Mouse (Mus musculus) midbrain, embryonic 15.5 days (tissue): ENCODE results near the gene D430019H16Rik. TPM values are rescaled to one million over a fixed set of nuclear protein-coding genes. Genes with fewer than 3 reads are reported as not detected.

ENCODE experiments used
- ATAC-seq: fragments of 200-750 bp; cut with Nextera tagmentation; replicated peaks from 2 replicates; pipeline ENCODE4 v1.8.0; 2017; ENCODE audit warnings: moderate TSS enrichment
- H3K27ac ChIP-seq: fragments of 300-500 bp; sonication (generic); 2 replicates; pipeline ENCODE4 v1.5.1; 2015; ENCODE audit warnings: mild to moderate bottlenecking, inconsistent platforms
- H3K27me3 ChIP-seq: fragments of 300-500 bp; sonication (generic); replicated peaks from 2 replicates; pipeline ENCODE4 v1.6.1; 2015; ENCODE audit warnings: inconsistent platforms
- H3K36me3 ChIP-seq: fragments of 300-500 bp; sonication (generic); replicated peaks from 2 replicates; pipeline ENCODE4 v1.6.1; 2015; ENCODE audit warnings: inconsistent platforms
- H3K4me1 ChIP-seq: fragments of 300-500 bp; sonication (generic); 2 replicates; pipeline ENCODE4 v1.6.1; 2015; ENCODE audit warnings: inconsistent platforms
- H3K4me2 ChIP-seq: fragments of 300-500 bp; sonication (generic); 2 replicates; pipeline ENCODE4 v1.6.1; 2015; ENCODE audit warnings: inconsistent platforms, mild to moderate bottlenecking, moderate library complexity
- H3K4me3 ChIP-seq: fragments of 300-500 bp; sonication (generic); 2 replicates; pipeline ENCODE4 v1.5.1; 2015; ENCODE audit warnings: mild to moderate bottlenecking, inconsistent platforms
- H3K9ac ChIP-seq: fragments of 300-500 bp; sonication (generic); 2 replicates; pipeline ENCODE4 v1.6.1; 2015; ENCODE audit warnings: mild to moderate bottlenecking, inconsistent platforms
- H3K9me3 ChIP-seq: fragments of 300-500 bp; sonication (generic); 2 replicates; pipeline ENCODE4 v1.6.1; 2016; ENCODE audit warnings: inconsistent platforms
- WGBS: fragments of 180-500 bp; shearing (Covaris S2); methylation state at CpG from one replicate; pipeline ENCODE4 v1.1.7; 2015; ENCODE audit warnings: mixed read lengths; 5-methylcytosine and 5-hydroxymethylcytosine counted together
- polyA plus RNA-seq: library from polyadenylated mRNA; unstranded; fragments of >200 nt; fragmentation: Nextera tagmentation; extraction: Ambion mirVana; gene quantifications from 2 replicates; pipeline ENCODE4 v1.2.1, GENCODE M21; 2015

Gene D430019H16Rik
- polyA plus RNA-seq, 1 experiment from 2014 or later: 15.3 TPM

DNA sequence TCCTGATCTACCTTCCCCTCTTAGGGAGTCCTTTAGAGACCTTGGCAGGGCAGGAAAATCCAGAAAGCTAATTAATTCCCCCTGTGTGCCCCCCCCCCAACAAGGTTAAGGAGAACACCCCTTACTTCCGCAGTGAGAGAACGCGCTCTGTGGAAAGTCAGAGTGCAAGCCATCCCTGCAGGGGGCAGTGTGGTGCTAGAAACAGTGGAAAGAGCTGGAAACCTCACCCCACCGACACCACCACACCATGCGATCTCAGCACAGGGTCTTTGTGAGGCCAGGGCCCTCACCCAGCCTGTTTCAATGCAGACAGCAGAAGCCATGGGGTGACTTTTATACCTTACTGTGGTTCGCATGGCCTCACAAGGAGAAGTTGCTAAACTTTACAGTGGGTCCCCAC is 44.2 kb downstream of the D430019H16Rik start:
- no peak overlapping the region for H3K27ac ChIP-seq
- H3K27me3 ChIP-seq: no peaks in the 10 kb centered on the region
- no peak overlapping the region for H3K4me3 ChIP-seq
- H3K4me1 ChIP-seq: no peaks in the 10 kb centered on the region
- 14% methylated on average over 6 of the region's 6 CpGs for WGBS
- no peak overlapping the region for H3K9ac ChIP-seq
- ATAC-seq: 0 out of 2 replicates have a peak, but pooled peaks have one; percentile 45
- no peaks in the 10 kb centered on the region for H3K36me3 ChIP-seq
- no peak overlapping the region for H3K4me2 ChIP-seq
- H3K9me3 ChIP-seq: no peaks in the 10 kb centered on the region

DNA sequence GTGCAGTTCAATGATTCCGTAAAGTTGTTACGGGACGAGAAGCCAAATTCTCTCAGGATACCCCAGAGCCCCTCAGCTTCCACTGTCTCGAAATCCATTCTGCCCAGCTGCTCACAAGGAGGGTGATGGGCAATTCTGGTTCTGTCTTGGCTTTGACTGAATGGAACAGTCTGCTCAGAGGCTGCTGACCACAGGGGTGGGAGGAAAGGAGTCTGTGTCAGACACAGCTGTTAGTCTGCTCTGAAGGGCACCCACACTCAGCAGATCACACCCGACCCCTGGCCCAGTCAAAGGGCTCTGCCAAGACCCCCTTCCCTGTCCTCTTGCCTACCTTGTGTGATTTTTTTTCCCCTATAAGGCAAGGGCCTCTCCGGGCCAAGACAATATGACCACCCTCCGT is 44.8 kb downstream of the D430019H16Rik start:
- Histone ChIP-seq H3K4me3 (no peak overlapping the region), H3K36me3 (no peaks in the 10 kb centered on the region), H3K4me1 (no peaks in the 10 kb centered on the region), H3K4me2 (no peak overlapping the region), H3K27me3 (no peaks in the 10 kb centered on the region), H3K9ac (no peak overlapping the region), H3K27ac (no peak overlapping the region), H3K9me3 (no peaks in the 10 kb centered on the region)
- 89% methylated on average over 7 of the region's 7 CpGs for WGBS
- no peak for ATAC-seq

DNA sequence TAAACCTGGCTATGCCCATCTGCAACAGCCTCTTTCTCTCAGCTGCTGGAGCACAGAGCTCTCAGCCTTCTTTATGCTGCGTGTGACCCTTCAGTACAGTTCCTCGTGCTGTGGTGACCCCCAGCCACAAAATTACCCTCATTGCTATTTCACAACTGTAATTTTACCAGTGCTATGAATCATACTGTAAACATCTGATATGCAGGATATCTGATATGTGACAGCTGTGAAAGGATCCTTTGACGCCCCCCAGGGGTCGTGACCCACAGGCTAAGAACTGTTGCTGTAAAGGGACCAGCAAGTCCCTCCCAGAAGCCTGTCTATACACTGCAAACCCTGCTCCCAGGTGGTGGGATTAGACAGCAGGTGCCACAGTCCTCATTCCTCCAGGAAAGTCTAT is 45.2 kb downstream of the D430019H16Rik start:
- ATAC-seq: no peak
- WGBS: 77% methylated on average over 4 of the region's 4 CpGs
- Histone ChIP-seq H3K36me3 (no peaks in the 10 kb centered on the region), H3K4me1 (no peaks in the 10 kb centered on the region), H3K4me3 (no peak overlapping the region), H3K27me3 (no peaks in the 10 kb centered on the region), H3K4me2 (no peak overlapping the region), H3K27ac (no peak overlapping the region), H3K9ac (no peak overlapping the region), H3K9me3 (no peaks in the 10 kb centered on the region)

DNA sequence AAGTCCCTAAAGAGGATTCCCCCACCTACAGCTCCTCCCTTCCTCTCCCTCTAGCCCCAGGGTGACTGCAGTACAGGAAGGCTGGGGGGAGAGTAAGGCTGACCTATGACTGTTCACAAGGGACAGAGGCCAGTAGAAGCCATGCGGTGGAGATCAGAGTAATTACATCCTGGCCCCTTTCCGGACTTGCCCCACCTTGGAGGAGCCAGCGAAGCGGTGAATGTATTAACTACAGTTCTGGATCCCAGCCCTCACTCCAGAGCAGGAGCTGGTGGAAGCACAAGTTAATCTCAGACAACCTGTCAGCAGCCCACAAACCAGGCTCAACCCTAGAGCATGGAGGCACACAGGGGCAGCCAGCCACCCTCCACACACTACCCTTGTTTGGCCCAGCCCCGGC is 47.3 kb downstream of the D430019H16Rik start:
- Histone ChIP-seq H3K27me3 (no peaks in the 10 kb centered on the region), H3K4me2 (no peak overlapping the region), H3K27ac (no peak overlapping the region), H3K9me3 (no peaks in the 10 kb centered on the region), H3K9ac (no peak overlapping the region), H3K36me3 (no peaks in the 10 kb centered on the region), H3K4me3 (no peak overlapping the region), H3K4me1 (no peaks in the 10 kb centered on the region)
- ATAC-seq: no peak
- WGBS: 68% methylated on average over 5 of the region's 5 CpGs

DNA sequence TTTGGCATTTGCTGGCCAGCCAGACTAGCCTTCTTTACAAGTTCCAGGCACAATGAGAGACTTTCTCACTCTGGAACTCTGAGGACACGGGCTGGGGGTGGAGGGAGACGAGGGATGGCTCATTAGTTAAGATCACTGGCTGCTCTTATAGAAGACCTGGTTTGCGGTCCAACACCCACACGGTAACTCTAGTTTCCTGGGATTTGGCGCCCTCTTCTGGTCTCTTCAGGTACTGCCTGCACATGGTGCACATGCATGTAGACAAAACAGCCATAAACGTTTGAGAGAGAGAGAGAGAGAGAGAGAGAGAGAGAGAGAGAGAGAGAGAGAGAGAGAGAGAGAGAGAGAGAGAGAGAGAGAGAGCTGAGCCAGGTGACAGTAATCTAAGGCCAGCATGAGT is 51.1 kb downstream of the D430019H16Rik start:
- H3K27me3 ChIP-seq: no peaks in the 10 kb centered on the region
- no peak for ATAC-seq
- no peak overlapping the region for H3K27ac ChIP-seq
- no peak overlapping the region for H3K4me3 ChIP-seq
- H3K9ac ChIP-seq: no peak overlapping the region
- H3K4me1 ChIP-seq: 0 out of 2 replicates have a peak, but pooled peaks cover 2% of the 10 kb centered on the region
- no peaks in the 10 kb centered on the region for H3K36me3 ChIP-seq
- no peaks in the 10 kb centered on the region for H3K9me3 ChIP-seq
- 72% methylated on average over 6 of the region's 6 CpGs for WGBS
- no peak overlapping the region for H3K4me2 ChIP-seq

DNA sequence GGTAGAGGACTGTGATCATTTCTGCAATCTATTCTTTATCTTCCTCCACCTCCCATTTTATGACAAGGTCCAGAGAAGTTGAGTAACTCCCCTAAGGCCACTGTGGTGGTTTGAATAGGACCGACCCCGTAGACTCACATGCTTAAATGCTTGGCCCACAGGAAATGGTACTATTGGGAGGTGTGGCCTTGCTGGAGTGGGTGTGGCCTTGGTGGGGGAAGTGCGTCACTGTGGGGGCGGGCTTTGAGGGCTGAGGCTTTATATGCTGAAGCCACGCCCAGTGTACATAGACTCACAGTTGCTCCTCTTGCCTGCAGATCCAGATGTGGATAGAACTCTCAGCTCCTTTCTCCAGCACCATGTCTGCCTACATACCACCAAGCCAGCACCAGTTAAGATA is 57.5 kb downstream of the D430019H16Rik start:
- H3K27me3 ChIP-seq: no peaks in the 10 kb centered on the region
- 92% methylated on average over 5 of the region's 5 CpGs for WGBS
- no peak for ATAC-seq

DNA sequence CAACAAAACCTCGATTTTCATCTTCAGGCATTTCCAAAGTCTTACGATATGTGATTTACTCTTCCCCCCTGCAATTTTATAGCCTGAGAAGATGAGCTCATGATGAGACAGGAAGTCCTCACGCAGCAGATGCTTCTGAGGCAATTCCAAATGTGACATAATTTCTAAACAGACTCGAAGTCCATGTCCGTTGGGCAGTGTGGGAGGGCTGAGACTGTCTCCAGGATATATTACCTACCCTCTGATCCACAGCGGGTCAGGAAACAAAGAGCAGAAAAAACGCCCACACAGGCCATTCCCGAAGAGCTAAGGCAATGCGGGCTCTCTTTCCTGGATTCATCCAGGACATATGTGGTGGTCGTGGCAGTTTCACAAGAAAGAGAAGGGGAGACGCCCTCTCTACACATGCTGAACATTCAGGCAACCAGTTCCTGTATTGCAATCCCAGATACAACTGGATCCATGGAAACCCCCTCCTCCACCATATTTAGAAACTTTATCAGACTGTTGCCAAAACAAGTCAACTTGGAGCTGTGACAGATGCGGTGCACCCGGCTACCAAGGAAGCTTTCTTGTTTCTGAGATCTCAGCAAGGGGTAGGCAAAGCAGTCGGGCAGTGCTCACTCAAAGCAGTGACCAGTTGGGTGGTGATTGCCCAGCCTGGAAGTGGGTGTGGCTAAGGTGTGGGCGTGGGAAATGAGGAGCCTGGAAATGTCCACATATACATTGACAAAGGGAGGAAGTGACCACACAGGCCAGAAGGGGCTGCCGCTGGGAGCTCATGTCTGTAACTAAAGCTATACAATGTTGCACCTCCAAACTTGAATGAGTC is 58.2 kb downstream of the D430019H16Rik start:
- no peak overlapping the region for H3K27ac ChIP-seq
- H3K9ac ChIP-seq: no peak overlapping the region
- H3K27me3 ChIP-seq: no peaks in the 10 kb centered on the region
- no peaks in the 10 kb centered on the region for H3K4me1 ChIP-seq
- no peak overlapping the region for H3K4me2 ChIP-seq
- H3K36me3 ChIP-seq: no peaks in the 10 kb centered on the region
- 83% methylated on average over 16 of the region's 16 CpGs for WGBS
- no peaks in the 10 kb centered on the region for H3K9me3 ChIP-seq
- no peak for ATAC-seq
- no peak overlapping the region for H3K4me3 ChIP-seq

More for the DNA sequence above, 57.5 kb downstream of the D430019H16Rik start:
- no peak overlapping the region for H3K27ac ChIP-seq
- H3K4me1 ChIP-seq: 0 out of 2 replicates have a peak, but pooled peaks cover 2% of the 10 kb centered on the region
- H3K4me2 ChIP-seq: no peak overlapping the region
- H3K9me3 ChIP-seq: no peaks in the 10 kb centered on the region
- no peaks in the 10 kb centered on the region for H3K36me3 ChIP-seq
- H3K9ac ChIP-seq: no peak overlapping the region
- H3K4me3 ChIP-seq: no peak overlapping the region

DNA sequence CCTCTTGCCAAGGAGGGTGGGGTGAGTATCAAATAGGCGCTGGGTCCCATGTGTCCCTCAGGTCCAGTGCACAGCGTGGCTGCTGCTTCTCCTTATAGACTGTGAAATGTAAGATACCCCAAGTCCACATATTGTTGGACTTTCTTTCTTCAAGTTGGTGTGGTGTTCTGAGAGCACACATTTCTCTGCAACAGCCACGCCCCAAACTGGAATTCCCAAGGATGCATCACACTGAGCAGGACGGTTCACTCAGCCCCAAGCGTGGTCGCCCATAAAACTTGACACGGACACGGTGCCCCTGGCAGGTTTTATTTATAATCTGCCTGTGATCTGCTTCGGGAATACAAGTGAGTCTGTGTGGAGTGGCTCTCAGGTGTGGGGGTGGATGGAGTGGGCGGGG is 60.5 kb downstream of the D430019H16Rik start:
- 89% methylated on average over 10 of the region's 10 CpGs for WGBS
- ATAC-seq: no peak

DNA sequence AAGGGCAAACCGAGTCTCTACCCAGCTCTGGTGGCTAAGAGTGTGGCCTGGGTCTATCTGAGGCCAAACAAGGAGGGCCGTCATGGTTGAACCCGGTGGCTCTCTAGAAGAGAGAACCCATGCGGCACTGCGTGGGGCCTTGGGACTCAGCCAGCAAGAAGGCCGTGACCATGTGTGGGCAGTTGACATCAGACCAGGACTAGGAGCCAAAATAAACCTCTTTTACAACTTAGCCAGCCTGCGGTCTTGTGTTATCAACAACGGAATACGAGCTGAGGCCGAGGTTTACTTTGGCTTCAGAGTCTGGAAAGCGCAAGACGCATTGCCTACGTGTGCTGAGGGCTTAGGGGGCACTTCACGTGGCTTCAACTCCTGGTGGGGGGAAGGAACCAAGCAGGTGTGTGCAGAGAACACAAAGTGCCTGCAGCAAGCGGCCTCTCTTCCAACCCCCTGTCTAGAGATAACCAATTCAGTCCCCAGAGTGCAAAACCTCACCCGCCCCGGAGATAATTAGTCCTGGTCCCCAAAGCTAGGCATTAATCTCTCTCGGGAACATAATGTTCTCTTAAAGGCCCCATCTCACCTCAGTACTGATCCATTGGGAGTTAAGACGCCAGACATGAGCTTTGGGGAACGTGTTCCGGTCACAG is 63.5 kb downstream of the D430019H16Rik start:
- WGBS: 80% methylated on average over 21 of the region's 21 CpGs
- Histone ChIP-seq H3K36me3 (no peaks in the 10 kb centered on the region), H3K9me3 (no peaks in the 10 kb centered on the region), H3K4me1 (no peaks in the 10 kb centered on the region), H3K9ac (no peak overlapping the region), H3K27me3 (no peaks in the 10 kb centered on the region), H3K4me3 (no peak overlapping the region), H3K4me2 (no peak overlapping the region), H3K27ac (no peak overlapping the region)
- ATAC-seq: no peak

More for the DNA sequence above, 60.5 kb downstream of the D430019H16Rik start:
- H3K27ac ChIP-seq: no peak overlapping the region
- H3K9me3 ChIP-seq: no peaks in the 10 kb centered on the region
- H3K4me2 ChIP-seq: no peak overlapping the region
- H3K9ac ChIP-seq: no peak overlapping the region
- no peaks in the 10 kb centered on the region for H3K4me1 ChIP-seq
- no peaks in the 10 kb centered on the region for H3K27me3 ChIP-seq
- no peaks in the 10 kb centered on the region for H3K36me3 ChIP-seq
- H3K4me3 ChIP-seq: no peak overlapping the region

DNA sequence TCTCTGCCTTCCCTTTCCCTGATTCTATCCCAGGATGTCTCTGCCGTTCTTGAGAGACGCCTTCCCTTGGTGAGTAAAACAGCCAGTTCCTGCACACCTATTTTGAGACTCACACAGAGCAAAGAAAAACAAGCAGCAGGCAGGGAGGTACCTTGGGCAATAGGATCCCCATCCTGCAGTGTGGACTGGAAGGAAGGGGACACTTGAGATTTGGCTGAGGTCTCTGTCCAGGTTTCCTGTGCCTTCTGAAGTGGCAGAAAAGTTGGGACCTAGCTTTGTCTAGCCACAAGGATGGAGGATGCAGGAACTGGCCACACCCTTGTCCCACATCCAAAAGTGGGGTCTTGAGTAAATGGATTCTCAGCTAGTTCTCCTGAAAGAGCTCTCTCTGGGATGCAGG is 66.2 kb downstream of the D430019H16Rik start:
- Histone ChIP-seq H3K27me3 (no peaks in the 10 kb centered on the region), H3K27ac (no peak overlapping the region), H3K9me3 (no peaks in the 10 kb centered on the region), H3K4me3 (no peak overlapping the region), H3K36me3 (no peaks in the 10 kb centered on the region), H3K4me1 (no peaks in the 10 kb centered on the region), H3K9ac (no peak overlapping the region), H3K4me2 (no peak overlapping the region)
- no peak for ATAC-seq
- 86% methylated on average over 2 of the region's 2 CpGs for WGBS

DNA sequence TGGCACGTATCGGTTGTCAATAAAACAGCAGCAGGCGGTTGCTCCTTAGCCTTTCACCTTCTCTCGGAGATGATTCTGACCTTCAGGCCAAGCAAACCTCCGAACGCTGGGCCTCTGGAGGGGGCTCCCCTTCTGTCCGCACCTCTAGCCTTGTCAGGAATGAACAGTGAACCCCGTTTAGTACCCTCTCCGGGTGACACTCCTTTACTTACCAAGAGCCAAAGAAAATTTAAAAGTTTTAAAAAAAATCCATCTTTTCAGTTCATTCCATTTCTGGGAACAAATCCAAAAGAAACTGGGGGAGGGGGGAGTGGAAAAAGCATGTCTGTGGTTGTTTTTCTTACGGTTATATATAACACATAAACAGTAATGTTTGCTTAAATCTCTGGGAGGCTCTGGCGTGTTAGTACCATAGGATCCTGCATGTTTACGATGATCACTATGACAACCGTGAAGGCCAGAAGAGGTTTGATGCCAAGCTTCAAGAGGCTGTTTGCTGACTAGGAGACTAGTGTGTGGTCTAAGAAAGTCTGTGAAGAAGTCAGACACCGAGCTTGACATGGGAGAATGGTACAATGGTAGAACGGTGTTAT is 67.6 kb downstream of the D430019H16Rik start:
- Histone ChIP-seq H3K9ac (no peak overlapping the region), H3K27ac (no peak overlapping the region), H3K4me1 (no peaks in the 10 kb centered on the region), H3K4me2 (no peak overlapping the region), H3K9me3 (no peaks in the 10 kb centered on the region), H3K36me3 (no peaks in the 10 kb centered on the region), H3K27me3 (no peaks in the 10 kb centered on the region), H3K4me3 (no peak overlapping the region)
- ATAC-seq: no peak
- WGBS: 72% methylated on average over 15 of the region's 15 CpGs

DNA sequence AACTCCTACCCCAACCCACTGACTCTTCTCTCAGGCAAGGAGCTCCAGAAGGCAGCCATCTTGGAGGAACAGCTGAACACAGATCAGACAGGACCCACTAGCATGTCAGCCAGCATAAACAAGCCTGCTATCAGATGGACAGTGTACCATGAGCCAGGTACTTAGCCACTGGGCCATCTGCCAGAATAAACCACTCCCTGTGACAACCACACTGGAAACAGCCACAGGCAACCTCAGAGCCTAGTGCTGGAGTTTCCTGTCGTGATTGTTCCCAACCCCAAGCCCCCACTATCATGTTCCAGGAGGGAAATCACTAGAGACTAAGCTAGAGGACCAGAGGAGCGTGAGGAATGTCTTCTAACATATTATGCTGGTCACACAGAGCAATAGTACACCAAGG is 70.1 kb downstream of the D430019H16Rik start:
- 63% methylated on average over 2 of the region's 2 CpGs for WGBS
- Histone ChIP-seq H3K36me3 (no peaks in the 10 kb centered on the region), H3K4me1 (no peaks in the 10 kb centered on the region), H3K27me3 (no peaks in the 10 kb centered on the region), H3K9ac (no peak overlapping the region), H3K27ac (no peak overlapping the region), H3K9me3 (no peaks in the 10 kb centered on the region), H3K4me2 (no peak overlapping the region), H3K4me3 (no peak overlapping the region)
- no peak for ATAC-seq
